Mouse (Mus musculus): ENCODE measurements around the gene Fam207a.

Gene Fam207a

GRCm38 (mm10) chr10:77456507-77456906, 59.1 kb downstream of the Fam207a start:
- in situ Hi-C loops (cut with MboI, MseI): loop anchor here (25.0 kb wide), 1 partner anchor 869 kb away; the partner anchor contains the start of gene Ftcd

- in situ Hi-C loops (cut with MboI, MseI): loop anchor here (25.0 kb wide), 1 partner anchor 868 kb away; the partner anchor contains the start of gene Ftcd
Observed at GRCm38 (mm10) chr10:77455251-77456010, 60.2 kb downstream of the Fam207a start.

- in situ Hi-C loops (cut with MboI, MseI): loop anchor here (25.0 kb wide), 1 partner anchor 867 kb away; the partner anchor contains the start of gene Ftcd
Observed at GRCm38 (mm10) chr10:77454795-77455194, 60.8 kb downstream of the Fam207a start.

DNA sequence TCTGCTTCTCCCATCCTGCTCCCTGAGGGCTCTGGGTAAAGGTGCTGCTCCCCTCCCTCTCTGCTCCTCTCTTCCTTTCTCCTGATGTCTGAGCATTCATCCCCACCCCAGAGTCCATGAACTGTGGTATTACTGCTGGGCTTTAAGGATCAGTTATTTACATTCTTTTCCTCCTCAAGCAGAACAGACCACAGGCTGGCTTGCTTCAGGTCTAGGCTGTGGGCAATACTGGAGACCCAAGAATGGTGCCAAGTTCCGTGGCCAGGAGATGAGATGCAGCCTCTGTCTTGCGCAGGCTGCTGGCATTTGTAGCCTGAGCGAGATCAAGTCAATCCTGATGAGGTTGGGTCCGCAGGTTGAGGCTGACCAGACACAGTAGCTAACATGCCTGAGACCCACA, 63.8 kb downstream of the Fam207a start:
- in situ Hi-C loops (cut with MboI, MseI): loop anchor here (25.0 kb wide), 1 partner anchor 865 kb away; the partner anchor contains the start of gene Ftcd

DNA sequence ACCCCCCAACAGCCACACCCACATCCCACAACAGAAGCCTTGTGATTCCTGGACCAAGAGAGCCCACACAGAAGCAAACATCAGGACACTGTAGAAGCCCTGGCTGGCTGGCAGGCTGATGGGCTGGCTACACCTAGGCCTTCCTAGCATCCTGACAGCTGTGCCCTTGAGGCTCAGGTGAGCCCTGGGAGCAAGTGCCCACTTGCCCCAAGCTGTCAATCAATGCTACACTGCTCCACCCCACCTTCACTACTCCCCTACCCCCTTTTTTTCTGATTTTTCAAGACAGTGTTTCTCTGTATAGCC, 65.5 kb downstream of the Fam207a start:
- in situ Hi-C loops (cut with MboI, MseI): loop anchor here (25.0 kb wide), 1 partner anchor 863 kb away; the partner anchor contains the start of gene Ftcd

DNA sequence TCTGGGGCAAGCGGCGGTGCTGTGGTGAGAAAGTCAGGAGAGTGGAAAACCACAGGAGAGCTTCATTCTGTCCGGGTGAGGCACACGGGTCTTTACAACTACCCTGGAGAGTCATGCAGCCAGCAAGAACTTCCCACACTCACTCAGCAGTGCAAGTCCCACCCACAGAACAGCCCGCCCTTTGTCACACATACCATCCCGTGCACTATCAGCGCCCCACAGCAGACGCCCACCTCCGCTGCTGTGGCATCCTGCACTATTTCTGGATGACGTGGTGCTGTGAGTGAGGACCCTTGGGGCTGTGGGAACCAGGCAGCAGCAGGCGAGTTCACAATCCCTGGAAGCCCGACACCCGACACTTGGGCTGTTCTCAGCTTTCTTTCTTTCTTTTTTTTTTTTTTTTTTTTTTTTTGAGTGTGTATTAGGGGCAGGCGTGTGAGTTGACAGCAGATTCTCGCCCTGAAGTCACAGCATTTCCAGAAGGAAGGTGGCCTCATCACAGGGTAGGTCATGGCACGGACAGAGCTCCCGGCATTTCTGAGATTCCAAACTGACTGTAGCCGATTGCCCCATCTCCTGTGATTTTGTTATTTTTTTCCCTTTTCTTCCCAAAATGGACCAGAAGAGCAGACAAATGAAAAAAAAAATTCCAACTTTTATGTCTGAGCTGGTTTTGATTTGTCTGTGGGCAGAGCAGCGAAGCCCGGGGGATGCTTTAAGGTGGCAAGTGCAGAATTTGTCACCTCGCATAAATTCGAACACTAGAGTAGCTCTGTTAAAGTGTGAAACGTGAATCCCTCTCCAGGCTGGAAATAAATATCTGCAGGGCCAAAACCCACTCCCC, 66.0 kb downstream of the Fam207a start:
- in situ Hi-C loops (cut with MboI, MseI): loop anchor here (25.0 kb wide), 1 partner anchor 862 kb away; the partner anchor contains the start of gene Ftcd

GRCm38 (mm10) chr10:77448698-77449247, 66.8 kb downstream of the Fam207a start:
- in situ Hi-C loops (cut with MboI, MseI): no loop called here

- in situ Hi-C loops (cut with MboI, MseI): no loop called here
Observed at GRCm38 (mm10) chr10:77448209-77448608, 67.4 kb downstream of the Fam207a start.

- in situ Hi-C loops (cut with MboI, MseI): no loop called here
Observed at GRCm38 (mm10) chr10:77447755-77448154, 67.8 kb downstream of the Fam207a start.

DNA sequence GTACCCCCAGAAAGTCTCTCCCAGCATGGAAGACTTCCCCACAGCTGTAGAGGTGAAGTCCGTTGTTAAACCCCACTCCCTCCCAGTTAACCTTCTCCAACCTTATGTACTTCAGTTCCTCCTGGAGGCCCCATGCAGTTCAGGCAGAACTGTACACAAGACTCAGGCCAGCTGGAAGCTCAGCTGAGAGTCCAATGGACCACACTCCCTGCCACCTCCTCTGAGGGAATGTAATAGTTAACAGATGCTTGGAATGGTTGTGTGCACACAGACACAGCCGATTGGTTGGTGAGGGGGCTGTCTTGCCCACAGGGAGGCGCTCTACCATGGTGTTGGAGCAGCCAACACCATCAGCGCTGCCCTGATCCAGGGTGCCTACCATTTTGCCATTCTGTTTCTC, 73.3 kb downstream of the Fam207a start:
- in situ Hi-C loops (cut with MboI, MseI): no loop called here

GRCm38 (mm10) chr10:77441812-77442211, 73.8 kb downstream of the Fam207a start:
- in situ Hi-C loops (cut with MboI, MseI): no loop called here

DNA sequence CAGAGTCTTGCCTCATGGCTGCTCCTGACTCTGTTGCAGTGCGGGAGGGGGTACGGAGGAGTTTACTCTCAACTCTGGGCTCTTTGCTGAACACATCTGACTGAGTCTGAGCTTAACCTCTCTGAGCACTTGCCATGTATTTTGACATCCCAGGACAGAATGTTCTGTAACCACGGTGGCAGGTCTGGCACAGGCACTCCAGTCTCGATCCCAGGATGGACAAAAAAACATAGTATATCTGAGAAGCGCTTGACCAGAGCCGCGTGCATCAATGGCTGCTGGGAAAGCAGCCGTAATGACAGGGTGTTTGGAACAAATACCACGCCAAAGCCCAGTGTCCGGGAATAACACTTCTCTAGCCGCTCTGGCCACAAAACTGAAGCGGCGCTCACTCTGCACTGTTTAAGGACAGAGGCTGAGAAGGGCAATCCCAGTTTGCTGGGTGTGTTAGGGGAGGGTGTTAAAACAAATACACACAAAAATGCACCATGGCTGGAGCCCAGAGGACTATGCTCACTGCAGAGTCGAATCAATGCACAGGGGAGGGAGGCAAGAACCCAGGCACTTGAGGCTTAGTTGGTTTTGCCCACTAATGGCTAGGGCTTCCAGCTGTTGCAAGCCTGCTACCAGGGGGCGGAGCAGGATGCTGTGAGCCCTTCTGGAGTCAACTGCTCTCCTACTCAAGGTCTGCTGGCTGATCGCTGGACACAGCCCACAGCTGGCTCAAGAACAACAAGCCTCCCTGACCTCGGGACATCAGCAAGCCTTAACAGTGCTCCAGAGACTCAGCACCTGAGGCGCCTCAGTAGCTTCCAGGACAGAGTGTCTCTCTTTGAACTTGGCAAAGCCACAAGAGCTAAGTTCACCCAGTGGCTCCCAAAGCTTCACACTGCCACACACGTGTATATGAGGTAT, 74.5 kb downstream of the Fam207a start:
- in situ Hi-C loops (cut with MboI, MseI): no loop called here

GRCm38 (mm10) chr10:77440286-77440685, 75.3 kb downstream of the Fam207a start:
- in situ Hi-C loops (cut with MboI, MseI): no loop called here

DNA sequence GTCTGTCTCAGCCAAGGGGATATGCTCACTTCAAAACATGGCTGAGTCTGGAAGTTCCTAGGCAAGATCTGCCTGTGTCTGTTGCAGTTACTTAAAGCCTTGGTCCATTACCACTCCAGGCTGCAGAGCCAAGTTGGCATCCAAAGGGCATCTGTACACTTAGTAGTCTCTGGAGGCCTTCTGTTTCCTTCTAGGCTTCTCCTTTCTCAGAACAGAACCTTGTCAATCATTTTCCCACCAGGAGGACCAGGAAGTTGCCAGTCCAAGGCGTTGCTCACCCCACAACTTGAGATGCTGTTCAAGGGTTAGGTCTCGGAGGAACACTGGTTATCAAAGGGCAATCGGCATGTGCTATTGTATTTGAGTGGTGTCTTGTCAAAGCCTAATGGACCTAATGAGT, 76.6 kb downstream of the Fam207a start:
- in situ Hi-C loops (cut with MboI, MseI): no loop called here

- in situ Hi-C loops (cut with MboI, MseI): no loop called here
Observed at GRCm38 (mm10) chr10:77438021-77438420, 77.6 kb downstream of the Fam207a start.

All from T-helper 2 cell (primary cell).